Mouse (Mus musculus) CH12.LX (cell line): ENCODE measurements around the gene Lrrc61. TPM values are rescaled to one million over a fixed set of nuclear protein-coding genes. Genes with fewer than 3 reads are reported as not detected.

ENCODE experiments used
- DNase-seq: peaks from one replicate; pipeline ENCODE4 v3.0.0-alpha.2; 2013; ENCODE audit errors: extremely low read depth
- H3K27ac ChIP-seq: 2 replicates; pipeline ENCODE4 v1.5.1; 2012; ENCODE audit warnings: low read depth, mild to moderate bottlenecking, control low read depth, moderate library complexity; ENCODE audit not compliant: insufficient read depth
- H3K27me3 ChIP-seq: replicated peaks from 2 replicates; pipeline ENCODE3; 2012; ENCODE audit warnings: inconsistent platforms
- H3K36me3 ChIP-seq, 2 experiments: replicated peaks in 1 of 2; 2 replicates each; pipeline versions ENCODE3 to v1.6.1; 2012; ENCODE audit warnings: inconsistent platforms in 1 of 2, low read length in 1 of 2, mild to moderate bottlenecking in 1 of 2, mixed read lengths in 1 of 2, moderate library complexity in 1 of 2; ENCODE audit not compliant: control insufficient read depth in 1 of 2, insufficient read depth in 1 of 2
- H3K4me1 ChIP-seq, 2 experiments: 2 replicates each; pipeline ENCODE4 v1.6.1; 2012; ENCODE audit warnings: inconsistent platforms in 1 of 2, moderate library complexity in 1 of 2; ENCODE audit not compliant: insufficient read depth in 2 of 2, control insufficient read depth in 1 of 2
- H3K4me2 ChIP-seq: 2 replicates; pipeline ENCODE4 v1.6.1; 2012; ENCODE audit warnings: low read depth, mild to moderate bottlenecking, control low read depth; ENCODE audit not compliant: poor library complexity, insufficient read depth, severe bottlenecking
- H3K4me3 ChIP-seq, 3 experiments: fragments of 150-350 bp in 1 of 3; sonication (generic) in 1 of 3; replicated peaks in 1 of 3; 2 replicates each; pipeline versions ENCODE3 to v1.5.1; 2011 to 2012; ENCODE audit warnings: low read depth in 2 of 3, low read length in 2 of 3, mild to moderate bottlenecking in 2 of 3, moderate library complexity in 2 of 3, control low read depth in 1 of 3, improper control_type of control experiment in 1 of 3, inconsistent platforms in 1 of 3, mixed read lengths in 1 of 3; ENCODE audit not compliant: poor library complexity in 1 of 3
- H3K79me2 ChIP-seq: replicated peaks from 2 replicates; pipeline ENCODE4 v1.6.1; 2012; ENCODE audit warnings: mild to moderate bottlenecking, moderate library complexity; ENCODE audit not compliant: control insufficient read depth, poor library complexity, insufficient read depth, severe bottlenecking; ENCODE audit errors: extremely low read depth
- H3K9ac ChIP-seq: 2 replicates; pipeline ENCODE4 v1.6.1; 2012; ENCODE audit warnings: low read depth, mild to moderate bottlenecking, control low read depth, moderate library complexity; ENCODE audit not compliant: insufficient read depth
- H3K9me3 ChIP-seq: replicated peaks from 2 replicates; pipeline ENCODE3; 2012; ENCODE audit warnings: low read length, inconsistent platforms, mixed read lengths
- BHLHE40 ChIP-seq: IDR thresholded peaks from 2 replicates; pipeline ENCODE4 v1.6.1; 2011; ENCODE audit warnings: mild to moderate bottlenecking, low read depth, low read length, improper control_type of control experiment
- CHD1 ChIP-seq: IDR thresholded peaks from 2 replicates; pipeline ENCODE4 v1.6.1; 2012; ENCODE audit warnings: low read depth, low read length, improper control_type of control experiment, inconsistent platforms
- CHD2 ChIP-seq: IDR thresholded peaks from 2 replicates; pipeline ENCODE4 v1.6.1; 2011; ENCODE audit warnings: low read length, improper control_type of control experiment
- CTCF ChIP-seq, 2 experiments: IDR thresholded peaks in 1 of 2; conservative IDR thresholded peaks in 1 of 2; 2 replicates each; pipeline ENCODE4 v1.5.1; 2011 to 2012; ENCODE audit warnings: low read depth in 2 of 2, low read length in 2 of 2, improper control_type of control experiment in 1 of 2, inconsistent platforms in 1 of 2, mild to moderate bottlenecking in 1 of 2, moderate library complexity in 1 of 2
- E2F4 ChIP-seq: IDR thresholded peaks from 2 replicates; pipeline ENCODE4 v1.6.1; 2011; ENCODE audit warnings: low read depth, low read length, improper control_type of control experiment; ENCODE audit not compliant: insufficient replicate concordance
- IRF4 ChIP-seq: IDR thresholded peaks from 2 replicates; pipeline ENCODE4 v1.6.1; 2014; ENCODE audit warnings: low read depth, mild to moderate bottlenecking, inconsistent platforms, low read length, improper control_type of control experiment
- JUN ChIP-seq: IDR thresholded peaks from 2 replicates; pipeline ENCODE4 v1.6.1; 2011; ENCODE audit warnings: low read depth, mild to moderate bottlenecking, low read length, improper control_type of control experiment, moderate library complexity; ENCODE audit not compliant: insufficient read depth
- JUND ChIP-seq: conservative IDR thresholded peaks from 2 replicates; pipeline ENCODE4 v1.6.1; 2011; ENCODE audit warnings: low read depth, low read length, improper control_type of control experiment
- KAT2A ChIP-seq: IDR thresholded peaks from 2 replicates; pipeline ENCODE4 v1.6.1; 2012; ENCODE audit warnings: low read length, improper control_type of control experiment, inconsistent platforms; ENCODE audit not compliant: insufficient replicate concordance
- MAZ ChIP-seq: IDR thresholded peaks from 2 replicates; pipeline ENCODE4 v1.6.1; 2012; ENCODE audit warnings: low read depth, mild to moderate bottlenecking, inconsistent platforms, low read length, improper control_type of control experiment, moderate library complexity
- MEF2A ChIP-seq: IDR thresholded peaks from 2 replicates; pipeline ENCODE4 v1.6.1; 2014; ENCODE audit warnings: low read depth, mild to moderate bottlenecking, inconsistent platforms, low read length, improper control_type of control experiment, borderline replicate concordance
- NRF1 ChIP-seq: IDR thresholded peaks from 2 replicates; pipeline ENCODE4 v1.6.1; 2014; ENCODE audit warnings: low read depth, mild to moderate bottlenecking, inconsistent platforms, low read length, improper control_type of control experiment, moderate library complexity
- PAX5 ChIP-seq: IDR thresholded peaks from 2 replicates; pipeline ENCODE4 v1.6.1; 2012; ENCODE audit warnings: low read length, inconsistent platforms, mixed read lengths
- POLR2AphosphoS2 ChIP-seq: IDR thresholded peaks from 2 replicates; pipeline ENCODE4 v1.6.1; 2011; ENCODE audit warnings: low read depth, low read length, improper control_type of control experiment
- SIN3A ChIP-seq: IDR thresholded peaks from 2 replicates; pipeline ENCODE4 v1.6.1; 2012; ENCODE audit warnings: low read length, improper control_type of control experiment, inconsistent platforms
- TBP ChIP-seq: conservative IDR thresholded peaks from 2 replicates; pipeline ENCODE4 v1.6.1; 2011; ENCODE audit warnings: low read depth, low read length, improper control_type of control experiment
- TCF12 ChIP-seq: IDR thresholded peaks from 2 replicates; pipeline ENCODE4 v1.6.1; 2014; ENCODE audit warnings: low read depth, mild to moderate bottlenecking, inconsistent platforms, low read length, improper control_type of control experiment
- USF1 ChIP-seq: IDR thresholded peaks from 2 replicates; pipeline ENCODE4 v1.6.1; 2014; ENCODE audit warnings: low read depth, mild to moderate bottlenecking, inconsistent platforms, low read length, improper control_type of control experiment
- ZC3H11A ChIP-seq: IDR thresholded peaks from 2 replicates; pipeline ENCODE4 v1.6.1; 2012; ENCODE audit warnings: low read depth, mild to moderate bottlenecking, inconsistent platforms, low read length, improper control_type of control experiment
- ZKSCAN1 ChIP-seq: IDR thresholded peaks from 2 replicates; pipeline ENCODE4 v1.6.1; 2012; ENCODE audit warnings: low read depth, inconsistent platforms, low read length, improper control_type of control experiment, borderline replicate concordance
- ZMIZ1 ChIP-seq: IDR thresholded peaks from 2 replicates; pipeline ENCODE4 v1.6.1; 2012; ENCODE audit warnings: low read depth, mild to moderate bottlenecking, inconsistent platforms, low read length, improper control_type of control experiment
- ZNF384 ChIP-seq: IDR thresholded peaks from 2 replicates; pipeline ENCODE4 v1.6.1; 2012; ENCODE audit warnings: low read depth, low read length, improper control_type of control experiment, inconsistent platforms
- dilution Hi-C: fragments of 300-500 bp; cut with MboI; formaldehyde crosslinking; loops from 2 replicates; pipeline ENCODE4 v1.14.3; 2020; ENCODE audit warnings: low sequenced_read_pairs; ENCODE audit not compliant: extremely low pct_unique_long_range_greater_than_20kb, extremely low pct_ligation_motif_present
- in situ Hi-C: fragments of 300-500 bp; cut with MboI; formaldehyde crosslinking; loops from 3 replicates; pipeline ENCODE4 v1.14.3; 2019; ENCODE audit warnings: low sequenced_read_pairs, low pct_ligation_motif_present, low pct_unique_long_range_greater_than_20kb, mixed read lengths
- polyA plus RNA-seq: library from polyadenylated mRNA; unstranded; fragments of >175 nt; gene quantifications from 2 replicates; pipeline ENCODE4 v1.2.1, GENCODE M21; 2012; ENCODE audit warnings: low read depth; ENCODE audit not compliant: insufficient read length
- total RNA-seq, 2 experiments: library from RNA; depleted of rRNA; stranded (reverse); fragments of 300-350 nt in 1 of 2; fragments of >200 nt in 1 of 2; gene quantifications; 2 replicates each; pipeline ENCODE4 v1.2.3; 2012 to 2014

Gene Lrrc61
- total and polyA plus RNA-seq, 3 experiments, result 5.6 to 14.2 (median 13.7) TPM

- TF ChIP-seq SIN3A (peak; percentile 32), ZKSCAN1 (no peak), ZC3H11A (no peak), MAZ (peak; percentile 92), IRF4 (peak; percentile 67; the same call in 1 of the 2 replicates), ZNF384 (no peak), BHLHE40 (peak; percentile 94), CHD1 (no peak), PAX5 (no peak), KAT2A (peak; percentile 80; the same call in 1 of the 2 replicates), USF1 (peak; percentile 97), CHD2 (peak; percentile 90), POLR2AphosphoS2 (0 out of 2 replicates have a peak, but pooled peaks have one; percentile 49), TBP (no peak; the same call in 1 of the 2 replicates), TCF12 (peak; percentile 86), JUN (no peak)
Observed at GRCm38 (mm10) chr6:48593158-48594042, 38.8 kb downstream of the Lrrc61 start, which contains the start of the genes Repin1 and Gm44965 (continued).

- peaks cover 25 to 38% of the 10 kb centered on the region in 2 experiments for H3K36me3 ChIP-seq
- no peaks in the 10 kb centered on the region for H3K27me3 ChIP-seq
- H3K79me2 ChIP-seq, result peaks cover 23% of the 10 kb centered on the region
- in situ Hi-C loops (no loop called here), dilution Hi-C loops (no loop called here)
- peaks cover 3% of the 10 kb centered on the region for H3K9me3 ChIP-seq
- peak overlapping the region; percentile 82 to 97 (median 84) for H3K4me3 ChIP-seq
- H3K4me1 ChIP-seq, result peaks cover 3 to 24% of the 10 kb centered on the region in 2 experiments; a peak in 3 of 4 replicates
- peak overlapping the region; percentile 64 for H3K4me2 ChIP-seq
- DNase-seq, result no peak
- peak overlapping the region; percentile 92 for H3K9ac ChIP-seq
- TF ChIP-seq JUND (no peak), SIN3A (no peak), JUN (no peak), ZMIZ1 (0 out of 2 replicates have a peak, but pooled peaks have one; percentile 7), MEF2A (no peak), NRF1 (peak; percentile 63), E2F4 (no peak), CTCF (conservative IDR thresholded peaks at IDR 0.05 in 1 of 2, IDR thresholded peaks at IDR 0.05 in 1 of 2; ENCODE audit: low read depth in 2 of 2, low read length in 2 of 2) (no peak)
- peak overlapping the region; percentile 63 for H3K27ac ChIP-seq
Observed at GRCm38 (mm10) chr6:48594043-48594738, 39.6 kb downstream of the Lrrc61 start.
